Comparison of ENCODE assay signal across 8 mouse cellular contexts in the genomic region with DNA sequence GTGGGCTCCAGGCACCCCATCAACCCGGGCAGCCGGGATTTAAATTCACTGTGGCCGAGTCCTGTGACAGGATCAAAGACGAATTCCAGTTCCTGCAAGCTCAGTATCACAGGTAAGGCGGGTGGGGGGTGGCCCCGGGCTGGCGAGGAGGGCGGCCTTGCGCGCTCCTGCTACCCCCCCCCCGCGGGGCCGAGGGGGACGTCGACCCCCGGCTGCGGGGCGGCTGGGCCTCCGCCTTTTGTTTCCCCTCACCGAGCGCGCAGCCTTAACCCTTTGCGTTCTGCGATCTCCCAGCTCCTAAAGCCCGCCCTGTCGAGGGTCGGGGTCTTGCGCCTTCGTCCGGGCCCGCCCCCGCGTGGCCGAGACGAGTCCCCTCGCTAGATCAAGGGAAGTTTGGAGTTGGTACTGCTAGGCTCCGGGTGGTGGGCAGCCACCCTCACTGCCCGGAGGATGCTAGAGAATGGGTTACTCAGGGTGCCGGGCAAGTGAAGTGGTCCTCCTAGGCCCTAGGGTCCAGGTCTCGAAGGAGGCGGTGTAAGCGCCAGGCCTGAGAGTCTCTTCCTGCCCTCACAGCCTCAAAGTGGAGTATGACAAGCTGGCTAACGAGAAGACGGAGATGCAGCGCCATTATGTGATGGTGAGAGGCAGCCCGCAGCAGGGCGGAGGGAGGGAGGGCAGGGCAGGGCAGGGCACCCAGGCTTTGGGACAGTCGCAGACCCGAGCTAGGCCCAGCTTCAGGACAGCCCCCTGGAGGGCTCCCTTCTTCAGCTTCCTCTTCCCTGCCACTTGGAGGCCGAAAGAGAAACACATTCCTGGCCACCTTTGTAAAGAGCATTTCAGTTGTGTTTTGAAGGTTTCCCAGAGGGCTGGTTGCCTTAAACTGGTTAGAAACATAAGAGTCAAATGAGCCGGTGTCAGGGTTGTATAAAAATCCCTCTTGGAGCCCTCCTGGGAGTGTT. TPM values are rescaled to one million over a fixed set of nuclear protein-coding genes. Genes with fewer than 3 reads are reported as not detected.
DNase-seq lines count a peak whose midpoint lies in the region; ATAC-seq and TF ChIP-seq lines count a peak whose summit lies in the region.

No protein-coding gene starts in this region.

- no peaks in the 10 kb centered on the region for H3K9me3 ChIP-seq in forebrain, postnatal 0 days (ENCODE audit: low read length)
- H3K9me3 ChIP-seq in kidney, embryonic 16.5 days (ENCODE audit: low read length): no peaks in the 10 kb centered on the region
- H3K9me3 ChIP-seq in midbrain, embryonic 13.5 days: no peaks in the 10 kb centered on the region

- under 1% methylated on average over 50 of the region's 51 CpGs for WGBS in forebrain, postnatal 0 days
- WGBS in kidney, embryonic 16.5 days: under 1% methylated on average over 42 of the region's 51 CpGs
- under 1% methylated on average over 47 of the region's 51 CpGs for WGBS in midbrain, embryonic 13.5 days

- H3K4me3 ChIP-seq in brown adipose tissue, adult 24 weeks (ENCODE audit: insufficient read depth, low read depth, low read length): peak overlapping the region; percentile 92
- H3K4me3 ChIP-seq in forebrain, postnatal 0 days (ENCODE audit: low read depth, low read length): peak overlapping the region; percentile 83
- H3K4me3 ChIP-seq in kidney, embryonic 16.5 days (ENCODE audit: low read length): peak overlapping the region; percentile 95
- peak overlapping the region; percentile 93 for H3K4me3 ChIP-seq in midbrain, embryonic 13.5 days (replicated peaks)

- H3K27me3 ChIP-seq in forebrain, postnatal 0 days (ENCODE audit: insufficient read depth, low read length): no peaks in the 10 kb centered on the region
- H3K27me3 ChIP-seq in kidney, embryonic 16.5 days (ENCODE audit: insufficient read depth, low read length): no peaks in the 10 kb centered on the region
- H3K27me3 ChIP-seq in midbrain, embryonic 13.5 days: no peaks in the 10 kb centered on the region

- peaks cover 23% of the 10 kb centered on the region for H3K4me1 ChIP-seq in brown adipose tissue, adult 24 weeks (ENCODE audit: control insufficient read depth, insufficient read depth, insufficient read length, low read length)
- H3K4me1 ChIP-seq in forebrain, postnatal 0 days (ENCODE audit: insufficient read depth): peaks cover 22% of the 10 kb centered on the region
- peaks cover 70% of the 10 kb centered on the region for H3K4me1 ChIP-seq in kidney, embryonic 16.5 days (ENCODE audit: insufficient read depth, low read length)
- H3K4me1 ChIP-seq in midbrain, embryonic 13.5 days (replicated peaks): peaks cover 68% of the 10 kb centered on the region

- DNase-seq in urinary bladder, postnatal 25 days (ENCODE audit: low spot score): peak; percentile 17
- DNase-seq in urinary bladder, adult 18-20 months (ENCODE audit: low spot score in 2 of 2): no peak
- DNase-seq in forebrain, postnatal 0 days: peak; percentile 55
- DNase-seq in thymus, postnatal 0 days (ENCODE audit: low spot score): peak; percentile 54

- H3K4me2 ChIP-seq in forebrain, postnatal 0 days (ENCODE audit: low read depth): peak overlapping the region; percentile 99
- H3K4me2 ChIP-seq in kidney, embryonic 16.5 days (replicated peaks; ENCODE audit: low read depth, low read length): peak overlapping the region; percentile 93
- peak overlapping the region; percentile 94 for H3K4me2 ChIP-seq in midbrain, embryonic 13.5 days (replicated peaks)

- 0 out of 2 replicates have a peak, but pooled peaks cover 4% of the 10 kb centered on the region for H3K36me3 ChIP-seq in forebrain, postnatal 0 days (ENCODE audit: insufficient read depth)
- peaks cover 8% of the 10 kb centered on the region; the same call in 1 of the 2 replicates for H3K36me3 ChIP-seq in kidney, embryonic 16.5 days (ENCODE audit: insufficient read depth, low read length)
- peaks cover 8% of the 10 kb centered on the region; the same call in 1 of the 2 replicates for H3K36me3 ChIP-seq in midbrain, embryonic 13.5 days

- peak; percentile 32 for TF ChIP-seq CTCF in forebrain, postnatal 0 days (IDR thresholded peaks at IDR 0.05; ENCODE audit: low read depth)

- peak overlapping the region; percentile 88 for H3K9ac ChIP-seq in forebrain, postnatal 0 days
- H3K9ac ChIP-seq in kidney, embryonic 16.5 days (replicated peaks; ENCODE audit: low read length): peak overlapping the region; percentile 96
- peak overlapping the region; percentile 99 for H3K9ac ChIP-seq in midbrain, embryonic 13.5 days (replicated peaks)

- H3K27ac ChIP-seq in brown adipose tissue, adult 24 weeks (replicated peaks; ENCODE audit: low read depth, low read length): peak overlapping the region; percentile 69
- peak overlapping the region; percentile 93 for H3K27ac ChIP-seq in forebrain, postnatal 0 days (ENCODE audit: low read depth, low read length)
- peak overlapping the region; percentile 95 for H3K27ac ChIP-seq in kidney, embryonic 16.5 days (ENCODE audit: low read length)
- peak overlapping the region; percentile 96 for H3K27ac ChIP-seq in midbrain, embryonic 13.5 days

- ATAC-seq in forebrain, postnatal 0 days: no peak
- ATAC-seq in kidney, embryonic 16.5 days (ENCODE audit: low FRiP score, low TSS enrichment): no peak
- no peak for ATAC-seq in midbrain, embryonic 13.5 days
- ATAC-seq in monocyte, adult 5-6 weeks (replicated peaks; ENCODE audit: insufficient number of reproducible peaks, low FRiP score, low TSS enrichment, poor library complexity, severe bottlenecking): no peak

RNA-seq across cellular contexts. Expression of a gene that starts 2.1 kb away (rescaled TPM):
- polyA plus RNA-seq in brown adipose tissue, adult 24 weeks (2012; ENCODE audit: insufficient read depth, insufficient read length, missing spikeins): 31.6 and 32.2 TPM in 2 replicates
- 63.3 and 66.3 TPM in 2 replicates for total RNA-seq in forebrain, postnatal 0 days (2014; rRNA removed)
- polyA plus RNA-seq in forebrain, postnatal 0 days (2015; fragmentation: Nextera tagmentation; extraction: Ambion mirVana): 16.3 and 21.1 TPM in 2 replicates
- polyA plus RNA-seq in kidney, embryonic 16.5 days (2015; fragmentation: Nextera tagmentation; extraction: Ambion mirVana): 26.0 and 30.8 TPM in 2 replicates
- polyA plus RNA-seq in midbrain, embryonic 13.5 days (2015; fragmentation: Nextera tagmentation; extraction: Ambion mirVana): 40.7 and 50.8 TPM in 2 replicates
- polyA plus RNA-seq in thymus, postnatal 0 days (2015; fragmentation: Nextera tagmentation; extraction: Ambion mirVana): 40.3 and 42.6 TPM in 2 replicates
- 96.0 to 177 TPM (median 119 TPM) in 3 replicates for total RNA-seq in monocyte, adult 5-6 weeks (2017)

Comparison
In these comparisons a context has a peak if more than half of its experiments do, and no peak if none do; other contexts are left out.
1. DNase-seq: peak in urinary bladder, postnatal 25 days (single experiment), forebrain, postnatal 0 days (single experiment) and thymus, postnatal 0 days (single experiment); none in urinary bladder, adult 18-20 months (0 of 2).
2. Peak in every context shown above with its lines, with median percentiles within 50 percentile points of each other: H3K27ac ChIP-seq, H3K4me3 ChIP-seq, H3K4me2 ChIP-seq and H3K9ac ChIP-seq.